Mouse (Mus musculus) cortical plate, adult 2 months (tissue): ENCODE measurements around the gene Mcoln1.

Experiments
- CTCF ChIP-seq: fragments of 200-500 bp; IDR thresholded peaks from 2 replicates; pipeline ENCODE4 v1.5.1; 2011; ENCODE audit warnings: mild to moderate bottlenecking, control low read depth, low read length; ENCODE audit not compliant: insufficient read depth; ENCODE audit errors: extremely low read depth
- POLR2A ChIP-seq: fragments of 200-500 bp; IDR thresholded peaks from 2 replicates; pipeline ENCODE4 v1.6.1; 2011; ENCODE audit warnings: mild to moderate bottlenecking, low read length, control low read depth; ENCODE audit not compliant: insufficient read depth; ENCODE audit errors: extremely low read depth

DNA sequence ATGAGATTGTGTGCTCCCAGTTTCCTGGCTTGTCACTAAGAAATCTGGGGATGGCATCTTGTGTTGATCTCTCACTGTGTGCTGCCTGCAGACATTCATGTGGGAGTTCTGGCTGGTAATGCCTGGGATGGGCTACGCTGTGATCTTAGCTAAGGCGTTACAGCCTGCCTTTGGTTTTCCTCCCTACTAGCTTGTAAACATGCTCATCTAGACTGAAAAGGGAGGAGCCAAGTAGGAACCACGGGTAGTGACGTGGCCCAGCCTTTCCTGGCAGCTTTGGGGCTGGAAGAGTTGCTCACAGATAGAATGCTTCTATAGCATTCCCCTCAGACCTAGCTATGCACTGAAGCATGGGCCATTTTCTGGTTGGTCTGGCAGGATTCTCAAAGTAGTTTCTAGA, 2.0 kb downstream of the Mcoln1 start:
- no peak for TF ChIP-seq CTCF
- peak; percentile 45; the same call in 1 of the 2 replicates for TF ChIP-seq POLR2A
